Mouse (Mus musculus) limb, embryonic 15.5 days (tissue): ENCODE data around the gene Pts. TPM values are rescaled to one million over a fixed set of nuclear protein-coding genes. Genes with fewer than 3 reads are reported as not detected.

Experiments
- ATAC-seq: fragments of 200-750 bp; cut with Nextera tagmentation; 2 replicates; pipeline ENCODE4 v1.8.0; 2017; ENCODE audit warnings: low read depth, moderate TSS enrichment; ENCODE audit not compliant: insufficient number of reproducible peaks, low FRiP score, low TSS enrichment
- H3K27ac ChIP-seq: fragments of 300-500 bp; sonication (generic); 2 replicates; pipeline ENCODE4 v1.5.1; 2015; ENCODE audit warnings: moderate library complexity, mild to moderate bottlenecking, inconsistent platforms
- H3K27me3 ChIP-seq: fragments of 300-500 bp; sonication (generic); 2 replicates; pipeline ENCODE4 v1.6.1; 2015; ENCODE audit warnings: inconsistent platforms
- H3K36me3 ChIP-seq: fragments of 300-500 bp; sonication (generic); 2 replicates; pipeline ENCODE4 v1.6.1; 2015; ENCODE audit warnings: inconsistent platforms
- H3K4me1 ChIP-seq: fragments of 300-500 bp; sonication (generic); 2 replicates; pipeline ENCODE4 v1.6.1; 2015; ENCODE audit warnings: inconsistent platforms
- H3K4me2 ChIP-seq: fragments of 300-500 bp; sonication (generic); 2 replicates; pipeline ENCODE4 v1.6.1; 2015; ENCODE audit warnings: mild to moderate bottlenecking, inconsistent platforms
- H3K4me3 ChIP-seq: fragments of 300-500 bp; sonication (generic); 2 replicates; pipeline ENCODE4 v1.5.1; 2015; ENCODE audit warnings: mild to moderate bottlenecking, inconsistent platforms
- H3K9ac ChIP-seq: fragments of 300-500 bp; sonication (generic); 2 replicates; pipeline ENCODE4 v1.6.1; 2015; ENCODE audit warnings: inconsistent platforms
- H3K9me3 ChIP-seq: fragments of 300-500 bp; sonication (generic); 2 replicates; pipeline ENCODE4 v1.6.1; 2016; ENCODE audit warnings: inconsistent platforms
- WGBS: fragments of 180-500 bp; shearing (Covaris S2); methylation state at CpG from one replicate; pipeline ENCODE4 v1.1.7; 2015; 5-methylcytosine and 5-hydroxymethylcytosine counted together
- polyA plus RNA-seq: library from polyadenylated mRNA; unstranded; fragments of >200 nt; fragmentation: Nextera tagmentation; extraction: Ambion mirVana; gene quantifications from 2 replicates; pipeline ENCODE4 v1.2.1, GENCODE M21; 2015

Pts gene
- polyA plus RNA-seq, 1 experiment from 2014 or later: 70.1 TPM

- H3K4me3 ChIP-seq: no peak overlapping the region
- no peak overlapping the region for H3K9ac ChIP-seq
- 83% methylated on average over 2 of the region's 2 CpGs for WGBS
- H3K4me2 ChIP-seq: no peak overlapping the region
- no peaks in the 10 kb centered on the region for H3K9me3 ChIP-seq
- H3K27ac ChIP-seq: no peak overlapping the region
- no peak for ATAC-seq
- no peaks in the 10 kb centered on the region for H3K36me3 ChIP-seq
- H3K4me1 ChIP-seq: peaks cover 3% of the 10 kb centered on the region; the same call in 1 of the 2 replicates
- H3K27me3 ChIP-seq: no peaks in the 10 kb centered on the region
Measured at GRCm38 (mm10) chr9:50497536-50497935, 31.0 kb downstream of the Pts start.

DNA sequence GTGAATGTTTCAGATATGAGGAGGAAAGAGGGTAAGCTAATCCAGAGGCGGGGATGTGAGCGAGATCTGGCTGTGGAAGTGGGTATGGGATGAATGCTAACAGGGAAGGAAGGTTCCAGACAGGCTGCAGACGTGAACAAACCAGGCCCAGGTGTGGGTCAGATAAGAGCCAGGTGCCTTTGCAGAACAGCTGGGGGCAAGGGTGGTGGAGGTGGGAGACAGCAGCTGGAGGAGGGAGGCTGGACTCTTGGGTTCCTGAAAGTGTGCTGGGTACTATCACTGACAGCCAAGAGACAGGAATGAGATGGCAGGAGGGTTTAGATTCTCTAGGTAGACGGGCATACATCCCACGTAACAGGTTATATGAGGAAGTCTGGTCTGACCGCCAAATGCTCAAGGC lies 31.4 kb downstream of the Pts start:
- no peak overlapping the region for H3K9ac ChIP-seq
- no peaks in the 10 kb centered on the region for H3K27me3 ChIP-seq
- H3K4me1 ChIP-seq: peaks cover 3% of the 10 kb centered on the region; the same call in 1 of the 2 replicates
- no peak overlapping the region for H3K27ac ChIP-seq
- H3K9me3 ChIP-seq: no peaks in the 10 kb centered on the region
- no peak for ATAC-seq
- H3K36me3 ChIP-seq: no peaks in the 10 kb centered on the region
- H3K4me3 ChIP-seq: no peak overlapping the region
- no peak overlapping the region for H3K4me2 ChIP-seq
- 41% methylated on average over 6 of the region's 6 CpGs for WGBS

DNA sequence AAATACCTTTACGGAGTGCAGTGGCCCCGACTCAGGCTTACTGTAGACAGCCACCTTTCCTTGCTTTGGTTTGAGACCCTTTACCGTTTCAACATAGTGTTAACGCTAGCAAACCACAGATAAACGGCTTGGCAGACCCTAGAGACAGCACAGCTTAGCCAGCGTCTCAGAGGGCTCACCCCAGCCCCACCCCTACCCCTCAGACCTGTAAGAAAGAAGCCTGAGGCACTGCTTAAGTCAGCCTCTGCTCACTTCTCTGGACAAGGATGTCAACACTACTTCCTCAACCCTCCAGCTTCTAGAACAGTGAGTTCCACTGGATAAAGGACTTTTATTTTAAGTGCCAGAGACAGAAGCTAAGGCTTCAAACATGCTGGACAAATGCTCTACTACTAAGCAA lies 32.0 kb downstream of the Pts start:
- Histone ChIP-seq H3K36me3 (no peaks in the 10 kb centered on the region), H3K4me1 (peaks cover 3% of the 10 kb centered on the region; the same call in 1 of the 2 replicates), H3K4me2 (no peak overlapping the region), H3K27ac (no peak overlapping the region), H3K27me3 (no peaks in the 10 kb centered on the region), H3K4me3 (no peak overlapping the region), H3K9ac (no peak overlapping the region), H3K9me3 (no peaks in the 10 kb centered on the region)
- WGBS: 20% methylated on average over 6 of the region's 6 CpGs
- ATAC-seq: no peak

GRCm38 (mm10) chr9:50496151-50496505 lies 32.4 kb downstream of the Pts start:
- WGBS: 61% methylated on average over 6 of the region's 6 CpGs

DNA sequence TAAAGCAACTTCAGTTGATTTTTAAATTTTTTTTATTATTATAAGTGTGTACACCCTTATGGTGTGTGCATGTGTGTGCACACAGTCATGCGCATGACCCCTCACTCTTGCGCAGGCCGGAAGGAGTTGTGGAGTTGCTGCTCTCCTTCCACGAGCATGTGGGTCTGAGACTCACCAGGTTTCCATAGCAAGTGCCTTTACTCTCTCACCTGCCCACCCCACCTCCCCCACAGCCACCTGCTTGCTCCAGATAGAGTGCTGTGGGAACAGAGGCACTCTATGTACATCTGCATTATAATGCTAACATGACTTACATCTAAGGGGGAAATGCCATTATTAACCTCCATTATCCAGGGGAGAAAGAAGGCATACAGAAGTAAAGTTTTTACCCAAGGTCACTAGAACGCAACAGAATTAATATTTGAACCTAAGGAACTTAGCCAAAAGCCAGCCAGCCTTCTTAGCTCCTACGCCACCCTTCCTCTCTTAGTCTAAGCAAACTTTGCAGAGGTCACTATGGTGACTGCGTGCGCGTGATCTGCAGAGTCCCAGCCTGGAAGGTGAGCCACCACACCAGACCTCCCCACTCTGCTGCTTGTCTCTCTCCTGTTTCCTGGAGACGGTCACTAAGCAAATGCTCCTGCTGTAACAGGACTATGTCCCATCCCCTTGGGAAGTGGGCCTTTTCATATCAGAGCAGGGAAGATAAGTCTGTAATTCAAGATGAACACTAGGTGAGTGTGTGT lies 32.9 kb downstream of the Pts start:
- H3K27ac ChIP-seq: no peak overlapping the region
- no peak for ATAC-seq
- 81% methylated on average over 10 of the region's 10 CpGs for WGBS

More at GRCm38 (mm10) chr9:50496151-50496505, 32.4 kb downstream of the Pts start:
- Histone ChIP-seq H3K36me3 (no peaks in the 10 kb centered on the region), H3K27me3 (no peaks in the 10 kb centered on the region), H3K9ac (no peak overlapping the region), H3K4me3 (no peak overlapping the region), H3K4me1 (peaks cover 3% of the 10 kb centered on the region; the same call in 1 of the 2 replicates), H3K27ac (no peak overlapping the region), H3K9me3 (no peaks in the 10 kb centered on the region), H3K4me2 (no peak overlapping the region)
- ATAC-seq: no peak

DNA sequence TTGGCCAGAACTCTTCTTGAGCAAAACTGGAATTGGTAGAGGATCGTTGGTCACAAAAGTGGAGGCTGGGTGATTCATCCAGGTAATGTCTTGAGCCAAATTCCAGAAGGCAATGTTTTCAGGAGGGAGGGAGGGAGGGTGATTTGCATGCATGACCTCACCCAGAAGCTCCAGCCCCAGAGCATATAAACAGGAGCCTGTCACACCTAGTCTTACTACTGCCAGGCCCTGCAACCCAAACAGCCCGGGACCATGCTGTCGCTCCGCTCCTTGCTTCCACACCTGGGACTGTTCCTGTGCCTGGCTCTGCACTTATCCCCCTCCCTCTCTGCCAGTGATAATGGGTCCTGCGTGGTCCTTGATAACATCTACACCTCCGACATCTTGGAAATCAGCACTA lies 34.2 kb downstream of the Pts start, which contains the start of gene Plet1:
Gene Plet1, plus strand, starts transcription at position 215 of the 400 bp plus-strand sequence.
- Histone ChIP-seq H3K4me3 (no peak within 1 kb of the TSS), H3K9me3 (no peaks in the 10 kb centered on the region), H3K27ac (no peak within 1 kb of the TSS), H3K36me3 (no peaks in the 10 kb centered on the region), H3K4me1 (peaks cover 3% of the 10 kb centered on the region; the same call in 1 of the 2 replicates), H3K9ac (no peak within 1 kb of the TSS), H3K4me2 (no peak within 1 kb of the TSS), H3K27me3 (no peaks in the 10 kb centered on the region)
- WGBS: 75% methylated on average over 6 of the region's 6 CpGs
- ATAC-seq: no peak

More for the DNA sequence above, 32.9 kb downstream of the Pts start:
- Histone ChIP-seq H3K4me2 (no peak overlapping the region), H3K36me3 (no peaks in the 10 kb centered on the region), H3K27me3 (no peaks in the 10 kb centered on the region), H3K4me1 (peaks cover 3% of the 10 kb centered on the region; the same call in 1 of the 2 replicates), H3K4me3 (no peak overlapping the region), H3K9ac (no peak overlapping the region), H3K9me3 (no peaks in the 10 kb centered on the region)

- Histone ChIP-seq H3K27me3 (no peaks in the 10 kb centered on the region), H3K4me2 (no peak overlapping the region), H3K9me3 (no peaks in the 10 kb centered on the region), H3K27ac (no peak overlapping the region), H3K36me3 (no peaks in the 10 kb centered on the region), H3K4me3 (no peak overlapping the region), H3K4me1 (peaks cover 3% of the 10 kb centered on the region; the same call in 1 of the 2 replicates), H3K9ac (no peak overlapping the region)
- ATAC-seq: no peak
- WGBS: 72% methylated on average over 2 of the region's 2 CpGs
Measured at GRCm38 (mm10) chr9:50493777-50494176, 34.7 kb downstream of the Pts start.

GRCm38 (mm10) chr9:50491531-50492045 lies 36.9 kb downstream of the Pts start:
- no peak for ATAC-seq
- WGBS: 70% methylated on average over 2 of the region's 2 CpGs

GRCm38 (mm10) chr9:50490836-50491235 lies 37.7 kb downstream of the Pts start:
- Histone ChIP-seq H3K4me2 (no peak overlapping the region), H3K27ac (no peak overlapping the region), H3K4me3 (no peak overlapping the region), H3K36me3 (no peaks in the 10 kb centered on the region), H3K9ac (no peak overlapping the region), H3K27me3 (no peaks in the 10 kb centered on the region), H3K4me1 (peaks cover 2% of the 10 kb centered on the region; the same call in 1 of the 2 replicates), H3K9me3 (no peaks in the 10 kb centered on the region)
- ATAC-seq: no peak

More at GRCm38 (mm10) chr9:50491531-50492045, 36.9 kb downstream of the Pts start:
- Histone ChIP-seq H3K36me3 (no peaks in the 10 kb centered on the region), H3K4me2 (no peak overlapping the region), H3K9me3 (no peaks in the 10 kb centered on the region), H3K27ac (no peak overlapping the region), H3K4me1 (peaks cover 3% of the 10 kb centered on the region; the same call in 1 of the 2 replicates), H3K4me3 (no peak overlapping the region), H3K9ac (no peak overlapping the region), H3K27me3 (no peaks in the 10 kb centered on the region)

GRCm38 (mm10) chr9:50485521-50485920 lies 43.0 kb downstream of the Pts start:
- Histone ChIP-seq H3K4me2 (peak overlapping the region; percentile 17; the same call in 1 of the 2 replicates), H3K27ac (no peak overlapping the region), H3K36me3 (no peaks in the 10 kb centered on the region), H3K9ac (no peak overlapping the region), H3K9me3 (no peaks in the 10 kb centered on the region), H3K27me3 (no peaks in the 10 kb centered on the region), H3K4me1 (peaks cover 6% of the 10 kb centered on the region; the same call in 1 of the 2 replicates), H3K4me3 (no peak overlapping the region)
- ATAC-seq: no peak
- 12% methylated on average over 10 of the region's 10 CpGs for WGBS

DNA sequence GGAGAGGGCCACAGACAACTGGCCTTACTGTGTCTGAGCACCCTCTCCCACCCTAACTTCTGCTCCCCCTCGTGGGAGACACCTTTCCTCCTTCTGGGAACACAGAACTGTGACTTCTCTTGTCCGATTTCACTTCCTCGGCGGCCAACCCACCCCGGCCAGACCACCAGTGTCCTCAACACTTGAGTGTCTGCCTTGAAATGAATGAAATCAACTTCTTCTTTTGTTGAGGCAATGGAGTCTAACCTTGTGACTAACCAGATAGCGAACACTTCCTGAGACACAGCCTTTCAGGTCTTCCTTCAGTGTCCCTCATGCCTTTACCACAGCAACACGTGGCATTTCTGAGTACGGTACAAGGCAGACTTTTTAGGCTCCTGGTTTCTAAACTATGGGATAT lies 45.8 kb downstream of the Pts start:
- no peak for ATAC-seq
- Histone ChIP-seq H3K9ac (no peak overlapping the region), H3K36me3 (no peaks in the 10 kb centered on the region), H3K4me1 (peaks cover 14% of the 10 kb centered on the region), H3K27ac (no peak overlapping the region), H3K4me2 (no peak overlapping the region), H3K4me3 (no peak overlapping the region), H3K27me3 (0 out of 2 replicates have a peak, but pooled peaks cover 4% of the 10 kb centered on the region), H3K9me3 (no peaks in the 10 kb centered on the region)
- 83% methylated on average over 8 of the region's 8 CpGs for WGBS

DNA sequence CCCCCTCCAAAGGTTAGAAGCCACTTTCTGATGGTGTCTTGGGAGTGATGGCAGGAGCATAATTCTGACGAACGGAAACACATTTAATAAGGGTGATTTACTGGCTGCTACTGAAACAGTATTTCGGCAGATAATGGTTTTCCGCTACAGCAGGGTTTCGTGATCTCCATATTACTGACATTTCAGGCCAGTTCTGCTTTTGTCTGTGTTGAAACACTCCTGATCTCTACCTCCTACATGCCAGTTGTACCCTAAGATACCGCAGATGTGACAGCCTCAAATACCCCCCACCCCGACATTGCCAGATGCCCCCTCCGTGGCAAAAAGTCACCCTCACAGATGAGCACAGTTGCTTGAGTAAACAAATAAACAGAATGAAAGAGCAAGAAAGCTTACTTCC lies 49.0 kb downstream of the Pts start:
- ATAC-seq: no peak
- 33% methylated on average over 8 of the region's 8 CpGs for WGBS

More for the DNA sequence above, 49.0 kb downstream of the Pts start:
- Histone ChIP-seq H3K27ac (no peak overlapping the region), H3K4me2 (no peak overlapping the region), H3K36me3 (no peaks in the 10 kb centered on the region), H3K4me3 (no peak overlapping the region), H3K9me3 (no peaks in the 10 kb centered on the region), H3K27me3 (0 out of 2 replicates have a peak, but pooled peaks cover 4% of the 10 kb centered on the region), H3K9ac (no peak overlapping the region), H3K4me1 (peaks cover 9% of the 10 kb centered on the region; the same call in 1 of the 2 replicates)
